Mouse (Mus musculus) liver, adult 2 months (tissue): ENCODE results near the gene Kcnn4. TPM values are rescaled to one million over a fixed set of nuclear protein-coding genes. Genes with fewer than 3 reads are reported as not detected.

Experiments
- DNase-seq: peaks from one replicate; pipeline ENCODE4 v3.0.0-alpha.2; 2011; ENCODE audit warnings: low read depth, low spot score; ENCODE audit errors: extremely low read depth
- H3K27ac ChIP-seq: fragments of 200-500 bp; replicated peaks from 2 replicates; pipeline ENCODE4 v1.5.1; 2012; ENCODE audit warnings: low read depth, mild to moderate bottlenecking, control low read depth, inconsistent platforms, low read length; ENCODE audit not compliant: insufficient read depth
- H3K27me3 ChIP-seq: fragments of 200-500 bp; 2 replicates; pipeline ENCODE4 v1.6.1; 2012; ENCODE audit warnings: mild to moderate bottlenecking, moderate library complexity, low read length, inconsistent platforms; ENCODE audit not compliant: control insufficient read depth, insufficient read depth
- H3K36me3 ChIP-seq: fragments of 200-500 bp; 2 replicates; pipeline ENCODE4 v1.6.1; 2012; ENCODE audit warnings: low read length, inconsistent platforms; ENCODE audit not compliant: control insufficient read depth, insufficient read depth
- H3K4me1 ChIP-seq: fragments of 200-500 bp; 2 replicates; pipeline ENCODE4 v1.6.1; 2011; ENCODE audit warnings: low read length; ENCODE audit not compliant: control insufficient read depth, insufficient read depth
- H3K4me3 ChIP-seq: fragments of 200-500 bp; 2 replicates; pipeline ENCODE4 v1.5.1; 2011; ENCODE audit warnings: low read depth, mild to moderate bottlenecking, control low read depth, low read length, moderate library complexity; ENCODE audit not compliant: insufficient read depth
- H3K79me2 ChIP-seq: fragments of 200-500 bp; 2 replicates; pipeline ENCODE4 v1.6.1; 2012; ENCODE audit warnings: inconsistent platforms, mild to moderate bottlenecking, low read length, moderate library complexity; ENCODE audit not compliant: control insufficient read depth, insufficient read depth
- H3K9ac ChIP-seq: fragments of 200-500 bp; 2 replicates; pipeline ENCODE4 v1.6.1; 2012; ENCODE audit warnings: low read depth, mild to moderate bottlenecking, control low read depth, inconsistent platforms, low read length
- CTCF ChIP-seq: fragments of 200-500 bp; IDR thresholded peaks from 2 replicates; pipeline ENCODE4 v1.5.1; 2011; ENCODE audit warnings: low read depth, low read length, control low read depth
- POLR2A ChIP-seq: fragments of 200-500 bp; IDR thresholded peaks from 2 replicates; pipeline ENCODE4 v1.6.1; 2011; ENCODE audit warnings: low read length, control low read depth; ENCODE audit not compliant: insufficient read depth; ENCODE audit errors: extremely low read depth
- WGBS: fragments of 180-500 bp; shearing (Covaris S2); methylation state at CpG from one replicate; pipeline ENCODE4 v1.1.7; 2018; 5-methylcytosine and 5-hydroxymethylcytosine counted together
- polyA plus RNA-seq: library from polyadenylated mRNA; depleted of rRNA; stranded (reverse); fragments of >200 nt; gene quantifications from 2 replicates; pipeline ENCODE4 v1.2.3, GENCODE M21; 2012
- total RNA-seq: library from RNA; depleted of rRNA; stranded (reverse); fragments of >200 nt; gene quantifications from 2 replicates; pipeline ENCODE4 v1.2.3, GENCODE M21; 2014

The Kcnn4 gene
- total and polyA plus RNA-seq, 2 experiments = 0.66 to 0.83 TPM

GRCm38 (mm10) chr7:24368226-24368625, 1.8 kb upstream of the Kcnn4 start:
- Histone ChIP-seq H3K4me1 (no peaks in the 10 kb centered on the region), H3K9ac (no peak overlapping the region), H3K79me2 (no peaks in the 10 kb centered on the region), H3K27ac (no peak overlapping the region), H3K36me3 (no peaks in the 10 kb centered on the region), H3K4me3 (no peak overlapping the region), H3K27me3 (0 out of 2 replicates have a peak, but pooled peaks cover 4% of the 10 kb centered on the region)
- DNase-seq = no peak
- TF ChIP-seq CTCF = no peak
- TF ChIP-seq POLR2A = no peak
- 55% methylated on average over 4 of the region's 4 CpGs for WGBS

GRCm38 (mm10) chr7:24368946-24369345, 1.1 kb upstream of the Kcnn4 start:
- Histone ChIP-seq H3K27me3 (0 out of 2 replicates have a peak, but pooled peaks cover 4% of the 10 kb centered on the region), H3K4me1 (no peaks in the 10 kb centered on the region), H3K4me3 (no peak overlapping the region), H3K79me2 (no peaks in the 10 kb centered on the region), H3K9ac (no peak overlapping the region), H3K36me3 (no peaks in the 10 kb centered on the region), H3K27ac (no peak overlapping the region)
- no peak for DNase-seq
- TF ChIP-seq CTCF (no peak), POLR2A (no peak)
- WGBS = 83% methylated on average over 7 of the region's 7 CpGs

- Histone ChIP-seq H3K4me3 (0 out of 2 replicates have a peak overlapping the region, but pooled peaks have one; percentile 10), H3K27me3 (0 out of 2 replicates have a peak, but pooled peaks cover 4% of the 10 kb centered on the region), H3K79me2 (no peaks in the 10 kb centered on the region), H3K9ac (no peak overlapping the region), H3K27ac (no peak overlapping the region), H3K36me3 (no peaks in the 10 kb centered on the region), H3K4me1 (no peaks in the 10 kb centered on the region)
- TF ChIP-seq POLR2A (no peak), CTCF (no peak)
- 62% methylated on average over 6 of the region's 7 CpGs for WGBS
- DNase-seq = no peak
These were observed 1.1 kb downstream of the Kcnn4 start for GRCm38 (mm10) chr7:24371012-24371808.

GRCm38 (mm10) chr7:24371809-24372145, 1.7 kb downstream of the Kcnn4 start:
- TF ChIP-seq POLR2A (no peak), CTCF (no peak)

GRCm38 (mm10) chr7:24372300-24372699, 2.2 kb downstream of the Kcnn4 start:
- H3K27ac ChIP-seq = peak overlapping the region; percentile 37; the same call in 1 of the 2 replicates
- H3K4me3 ChIP-seq = no peak overlapping the region
- H3K27me3 ChIP-seq = peaks cover 7% of the 10 kb centered on the region; the same call in 1 of the 2 replicates
- TF ChIP-seq POLR2A (no peak), CTCF (no peak)
- WGBS = 76% methylated on average over 11 of the region's 11 CpGs
- DNase-seq = no peak
- no peaks in the 10 kb centered on the region for H3K36me3 ChIP-seq
- no peaks in the 10 kb centered on the region for H3K4me1 ChIP-seq
- no peak overlapping the region for H3K9ac ChIP-seq
- H3K79me2 ChIP-seq = no peaks in the 10 kb centered on the region

More at GRCm38 (mm10) chr7:24371809-24372145, 1.7 kb downstream of the Kcnn4 start:
- Histone ChIP-seq H3K9ac (no peak overlapping the region), H3K27me3 (0 out of 2 replicates have a peak, but pooled peaks cover 4% of the 10 kb centered on the region), H3K79me2 (no peaks in the 10 kb centered on the region), H3K36me3 (no peaks in the 10 kb centered on the region), H3K4me3 (no peak overlapping the region), H3K4me1 (no peaks in the 10 kb centered on the region), H3K27ac (no peak overlapping the region)
- no peak for DNase-seq
- whole genome bisulfite sequencing = 51% methylated on average over 3 of the region's 3 CpGs

GRCm38 (mm10) chr7:24372786-24373185, 2.7 kb downstream of the Kcnn4 start:
- Histone ChIP-seq H3K36me3 (no peaks in the 10 kb centered on the region), H3K27ac (peak overlapping the region; percentile 37; the same call in 1 of the 2 replicates), H3K79me2 (no peaks in the 10 kb centered on the region), H3K27me3 (peaks cover 7% of the 10 kb centered on the region; the same call in 1 of the 2 replicates), H3K4me1 (no peaks in the 10 kb centered on the region), H3K4me3 (no peak overlapping the region), H3K9ac (no peak overlapping the region)
- no peak for TF ChIP-seq CTCF
- no peak for TF ChIP-seq POLR2A
- no peak for DNase-seq
- 65% methylated on average over 4 of the region's 4 CpGs for WGBS
